Mouse (Mus musculus) ES-Bruce4 (cell line): ENCODE data around the gene Asrgl1.

Experiments used
- CTCF ChIP-seq: IDR thresholded peaks from one replicate; pipeline ENCODE4 v1.8.1; 2011; ENCODE audit warnings: low read depth, low read length
- POLR2A ChIP-seq: IDR thresholded peaks from one replicate; pipeline ENCODE4 v1.8.1; 2011; ENCODE audit warnings: low read length; ENCODE audit not compliant: insufficient read depth

GRCm38 (mm10) chr19:9119655-9120425 is 15.6 kb downstream of the Asrgl1 start:
- TF ChIP-seq CTCF (no peak), POLR2A (no peak)
